Mouse (Mus musculus) urinary bladder, postnatal 36 days (tissue): Measurements from ENCODE around the gene Csmd2.

ENCODE experiments used
- DNase-seq, 2 experiments: peaks; one replicate each; pipeline ENCODE4 v3.0.0; 2022; ENCODE audit warnings: low spot score in 2 of 2, mixed read lengths in 1 of 2

Gene Csmd2

DNA sequence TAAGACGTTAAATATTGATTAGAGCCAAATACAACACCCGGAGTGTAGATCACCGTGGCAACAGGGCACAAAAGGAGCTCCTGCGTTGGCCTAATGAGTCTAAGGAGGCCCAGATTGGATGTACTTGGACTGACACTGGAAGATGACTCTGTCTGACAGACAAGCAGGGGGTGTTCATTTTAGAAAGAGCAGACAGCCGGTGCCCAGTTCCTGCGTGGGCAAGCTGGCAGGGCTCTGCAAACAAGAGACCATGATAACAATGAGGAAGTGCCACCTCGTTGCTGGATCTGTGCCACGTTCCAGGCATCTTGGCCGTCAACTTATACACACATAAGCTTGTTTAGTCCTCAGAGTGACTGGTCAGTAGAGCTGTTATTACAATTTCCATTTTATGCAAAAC, 342.9 kb downstream of the Csmd2 start:
- DNase-seq: no peak

GRCm38 (mm10) chr4:128340457-128340856, 352.8 kb downstream of the Csmd2 start:
- no peak for DNase-seq

DNA sequence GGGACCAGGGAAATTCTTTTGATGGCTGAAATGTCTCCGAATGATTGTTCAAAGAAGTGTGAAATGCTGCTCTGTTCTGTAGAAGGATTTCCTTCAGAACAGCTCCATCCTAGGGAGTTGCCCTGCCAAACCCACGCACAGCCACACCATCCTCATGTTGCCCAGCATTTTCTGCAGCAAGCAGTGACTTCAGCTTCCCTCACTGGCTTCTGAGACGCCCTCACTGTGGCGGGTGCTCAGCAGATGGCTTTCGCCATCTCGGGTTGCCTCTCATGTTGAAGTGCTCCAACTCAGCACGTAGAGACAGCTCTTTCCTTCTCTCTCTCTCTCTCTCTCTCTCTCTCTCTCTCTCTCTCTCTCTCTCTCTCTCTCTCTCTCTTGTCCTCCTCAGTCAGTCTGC, 353.7 kb downstream of the Csmd2 start:
- no peak for DNase-seq

GRCm38 (mm10) chr4:128342208-128342607, 354.6 kb downstream of the Csmd2 start:
- DNase-seq: no peak

- DNase-seq: no peak
Observed at GRCm38 (mm10) chr4:128358751-128359150, 371.1 kb downstream of the Csmd2 start.

- no peak for DNase-seq
Observed at GRCm38 (mm10) chr4:128365851-128366250, 378.2 kb downstream of the Csmd2 start.

- DNase-seq: no peak
Observed at GRCm38 (mm10) chr4:128368088-128368487, 380.4 kb downstream of the Csmd2 start.

GRCm38 (mm10) chr4:128371766-128372165, 384.1 kb downstream of the Csmd2 start:
- DNase-seq: no peak

GRCm38 (mm10) chr4:128373196-128373595, 385.5 kb downstream of the Csmd2 start:
- DNase-seq: no peak

DNA sequence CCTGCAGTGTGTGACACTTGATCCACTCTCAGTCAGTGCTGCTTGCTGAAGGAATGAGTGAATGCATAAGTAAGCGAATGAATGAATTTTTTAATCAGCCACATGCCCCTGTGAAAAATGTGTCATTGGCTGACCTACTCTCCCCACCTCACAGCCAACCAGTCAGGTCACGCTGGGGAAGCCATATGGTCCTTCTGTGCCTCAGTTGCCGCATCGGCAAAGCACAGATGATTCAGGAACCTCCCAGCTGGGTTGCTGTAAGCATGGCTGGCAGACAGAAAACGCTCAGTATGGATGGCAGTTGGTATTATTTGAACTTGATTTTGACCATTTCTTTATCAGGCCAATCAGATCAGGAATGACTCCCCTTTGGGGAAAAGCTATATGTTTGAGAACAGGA, 386.4 kb downstream of the Csmd2 start:
- DNase-seq: no peak

GRCm38 (mm10) chr4:128378946-128379345, 391.3 kb downstream of the Csmd2 start:
- DNase-seq: no peak

DNA sequence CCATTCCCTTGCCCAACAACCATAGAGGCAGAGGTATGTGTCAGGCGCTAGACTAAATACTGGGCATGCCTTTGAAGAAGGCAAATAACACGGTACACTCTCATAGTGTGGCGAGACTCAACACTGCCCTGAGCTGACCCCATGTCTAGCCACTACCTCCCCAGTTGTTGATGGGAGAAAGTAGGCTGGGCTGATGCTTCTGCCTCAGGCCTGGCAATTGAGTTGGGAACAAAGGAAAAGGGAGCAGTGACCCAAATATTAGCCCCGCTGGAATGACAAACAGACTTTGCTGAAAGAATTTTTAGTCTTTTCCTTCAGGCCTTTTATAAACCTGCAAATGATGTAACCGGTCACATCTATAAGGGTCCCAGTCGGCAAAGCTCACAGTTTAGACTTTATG, 393.7 kb downstream of the Csmd2 start:
- DNase-seq: no peak

- DNase-seq: no peak
Observed at GRCm38 (mm10) chr4:128383800-128384199, 396.1 kb downstream of the Csmd2 start.

- no peak for DNase-seq
Observed at GRCm38 (mm10) chr4:128391484-128391883, 403.8 kb downstream of the Csmd2 start.

- no peak for DNase-seq
Observed at GRCm38 (mm10) chr4:128392279-128392678, 404.6 kb downstream of the Csmd2 start.

- no peak for DNase-seq
Observed at GRCm38 (mm10) chr4:128393864-128394263, 406.2 kb downstream of the Csmd2 start.

GRCm38 (mm10) chr4:128396616-128397015, 409.0 kb downstream of the Csmd2 start:
- no peak for DNase-seq

- no peak for DNase-seq
Observed at GRCm38 (mm10) chr4:128397804-128398203, 410.1 kb downstream of the Csmd2 start.

DNA sequence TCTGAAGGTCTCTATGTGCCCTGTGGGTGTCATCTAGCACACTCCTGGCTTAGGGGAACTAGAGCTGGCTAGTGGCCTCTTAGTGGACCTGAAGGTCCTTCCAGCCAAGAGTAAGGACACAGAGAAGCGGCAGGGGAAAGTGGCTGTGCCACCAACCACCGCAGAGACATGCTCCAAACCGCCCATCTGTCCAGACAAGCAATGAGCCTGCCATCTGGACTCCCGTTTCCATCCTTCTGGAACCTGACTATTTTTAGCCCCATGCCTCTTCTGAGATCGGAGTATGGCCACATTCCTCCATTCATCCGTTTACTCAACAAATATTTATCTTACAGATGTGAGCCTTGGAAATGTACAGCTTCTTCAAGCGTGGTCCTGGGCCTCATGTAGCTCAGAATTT, 411.3 kb downstream of the Csmd2 start:
- no peak for DNase-seq

DNA sequence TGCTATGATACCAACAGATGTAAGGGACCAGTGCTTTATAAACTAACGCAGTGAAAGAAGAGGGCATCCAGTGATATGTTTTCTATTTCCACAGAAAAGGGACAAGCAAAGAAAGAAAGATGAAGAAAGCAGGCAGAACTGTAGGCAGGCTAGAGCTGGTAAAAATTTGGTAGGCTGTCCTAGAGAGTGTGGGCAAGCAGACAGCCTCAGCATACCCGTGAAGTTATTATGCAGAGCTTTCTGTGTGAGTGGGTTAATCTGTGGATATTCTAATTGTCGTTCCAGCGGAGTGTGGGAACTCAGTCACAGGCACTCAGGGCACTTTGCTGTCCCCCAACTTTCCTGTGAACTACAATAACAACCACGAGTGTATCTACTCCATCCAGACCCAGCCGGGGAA, 412.4 kb downstream of the Csmd2 start:
- DNase-seq: no peak

- no peak for DNase-seq
Observed at GRCm38 (mm10) chr4:128401591-128401990, 413.9 kb downstream of the Csmd2 start.

DNA sequence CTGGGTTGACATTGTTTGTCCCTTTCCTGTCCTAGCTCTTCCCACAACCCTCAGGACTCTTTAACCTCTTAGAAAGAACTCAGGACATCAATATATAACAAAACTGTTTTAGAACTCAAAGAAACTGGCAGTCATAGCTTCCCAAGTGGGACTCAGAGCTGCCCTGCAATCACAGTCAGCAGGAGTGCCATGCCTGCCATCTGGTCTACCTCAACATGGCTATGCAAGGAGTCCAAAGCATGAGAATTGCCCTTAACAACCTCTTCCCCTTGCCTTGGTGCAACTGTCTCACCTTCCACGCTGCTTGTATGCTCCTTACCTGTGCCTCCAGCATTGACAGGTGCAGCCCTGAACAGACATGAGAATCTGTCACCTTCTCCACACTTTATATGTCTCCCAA, 415.0 kb downstream of the Csmd2 start:
- DNase-seq: no peak

- DNase-seq: no peak
Observed at GRCm38 (mm10) chr4:128405576-128405975, 417.9 kb downstream of the Csmd2 start.

DNA sequence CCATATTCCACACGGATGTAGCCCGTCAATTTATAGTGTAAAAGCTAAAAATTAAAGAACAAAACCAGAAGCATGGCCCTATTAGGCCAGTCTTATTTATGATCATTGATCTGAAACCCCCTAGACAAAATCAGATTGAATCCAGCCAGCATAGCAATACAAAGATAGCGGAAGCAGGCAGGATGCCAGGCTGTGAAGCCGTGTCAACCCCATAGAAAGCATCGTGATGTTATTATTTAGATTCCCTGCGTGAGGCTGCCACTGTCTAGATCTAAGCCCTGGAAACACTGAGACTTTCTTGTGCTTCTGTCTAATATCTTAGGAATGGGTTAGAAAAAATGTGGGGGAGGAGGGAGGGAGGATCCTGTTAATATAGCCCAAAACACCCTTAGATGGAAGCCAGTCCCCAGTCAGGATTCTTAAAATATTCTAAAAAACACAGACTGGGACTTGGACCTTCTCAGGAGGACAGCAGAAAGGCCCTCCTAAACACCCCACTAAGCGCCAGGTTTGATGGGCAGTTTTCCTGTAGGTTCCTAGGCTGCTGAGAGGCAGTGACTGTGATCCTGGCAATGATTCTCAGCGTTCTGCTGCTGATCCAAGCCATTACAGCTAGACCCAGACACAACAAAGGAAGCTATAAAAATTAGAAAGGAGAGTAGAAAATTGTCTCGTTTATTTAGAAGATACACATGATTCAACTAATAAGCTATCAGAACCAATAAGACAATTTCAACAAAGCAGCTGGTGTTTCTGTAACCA, 419.6 kb downstream of the Csmd2 start:
- no peak for DNase-seq
